In genomic region chr6:114272279-114272678, GRCm38 (mm10) we compare ENCODE assay signal across 11 mouse cellular contexts. TPM values are rescaled to one million over a fixed set of nuclear protein-coding genes. Genes with fewer than 3 reads are reported as not detected.
A peak's percentile ranks its signal among the peaks of the same experiment; 100 is the strongest.
DNase-seq lines count a peak whose midpoint lies in the region; ATAC-seq and TF ChIP-seq lines count a peak whose summit lies in the region.
"Had no signal": no experiment of that assay in that cellular context is flagged by ENCODE, and none has a peak within 500 bp of the region (broad histone marks: within the 10 kb centered on the region; RNA-seq: fewer than 3 reads in every experiment).

No protein-coding gene starts in this region.

- no peak for TF ChIP-seq EP300 in heart, adult 2 months (IDR thresholded peaks at IDR 0.05; ENCODE audit: insufficient read depth, low read depth, low read length)

- no peaks in the 10 kb centered on the region for H3K9me3 ChIP-seq in liver, embryonic 11.5 days (ENCODE audit: control insufficient read depth, low read length)
- H3K9me3 ChIP-seq: liver, embryonic 12.5 days had no signal

- H3K36me3 ChIP-seq in heart, adult 2 months (ENCODE audit: control insufficient read depth, insufficient read depth, low read length), result no peaks in the 10 kb centered on the region
- H3K36me3 ChIP-seq in liver, embryonic 11.5 days (ENCODE audit: control insufficient read depth, insufficient read depth, low read length), result no peaks in the 10 kb centered on the region
- H3K36me3 ChIP-seq: G1E; liver, embryonic 12.5 days had no signal

- H3K4me2 ChIP-seq in liver, embryonic 11.5 days, result no peak overlapping the region
- H3K4me2 ChIP-seq: liver, embryonic 12.5 days had no signal

- peak; percentile 56 for DNase-seq in layer of hippocampus, adult 11-12 months (ENCODE audit: low spot score)
- no peak for DNase-seq in layer of hippocampus, postnatal 25 days (ENCODE audit: extremely low spot score in 1 of 2, low spot score in 1 of 2)
- peak; percentile 4 for DNase-seq in urinary bladder, postnatal 14 days (ENCODE audit: low spot score)
- DNase-seq in urinary bladder, postnatal 25 days (ENCODE audit: low spot score), result no peak
- DNase-seq in heart, adult 2 months, result peak; percentile 59 to 61
- no peak for DNase-seq in embryo, embryonic 10.5 days (ENCODE audit: low spot score)
- no peak for DNase-seq in liver, embryonic 11.5 days (ENCODE audit: low spot score)
- no peak for DNase-seq in spleen, postnatal 36 days (ENCODE audit: low spot score in 2 of 2)

- TF ChIP-seq CTCF in heart, adult 2 months (IDR thresholded peaks at IDR 0.05), result no peak

- no peaks in the 10 kb centered on the region for H3K4me1 ChIP-seq in heart, adult 2 months (ENCODE audit: control insufficient read depth, insufficient read depth, low read length)
- H3K4me1 ChIP-seq in liver, embryonic 11.5 days (replicated peaks; ENCODE audit: control insufficient read depth, insufficient read depth, low read length), result no peaks in the 10 kb centered on the region
- H3K4me1 ChIP-seq: liver, embryonic 12.5 days had no signal

- H3K27me3 ChIP-seq in heart, adult 2 months (ENCODE audit: control insufficient read depth, insufficient read depth, low read length), result no peaks in the 10 kb centered on the region; the same call in 1 of the 2 replicates
- H3K27me3 ChIP-seq in liver, embryonic 11.5 days (replicated peaks; ENCODE audit: control insufficient read depth, insufficient read depth, low read length), result peaks cover 3% of the 10 kb centered on the region

- 42% methylated on average over 15 of the region's 15 CpGs for WGBS in heart, adult 2 months
- WGBS in liver, embryonic 11.5 days, result 75% methylated on average over 15 of the region's 15 CpGs

- H3K9ac ChIP-seq in heart, adult 2 months (ENCODE audit: low read depth, low read length), result no peak overlapping the region
- no peak overlapping the region for H3K9ac ChIP-seq in liver, embryonic 11.5 days (ENCODE audit: low read depth, low read length)
- H3K9ac ChIP-seq: liver, embryonic 12.5 days had no signal

- no peak overlapping the region for H3K4me3 ChIP-seq in heart, adult 2 months
- H3K4me3 ChIP-seq in liver, embryonic 11.5 days (ENCODE audit: low read depth, low read length), result no peak overlapping the region
- H3K4me3 ChIP-seq: liver, embryonic 12.5 days had no signal

- no peak for TF ChIP-seq POLR2A in heart, adult 2 months (IDR thresholded peaks at IDR 0.05; ENCODE audit: insufficient read depth, low read depth, low read length)

- H3K27ac ChIP-seq in heart, adult 2 months, result no peak overlapping the region
- no peak overlapping the region for H3K27ac ChIP-seq in liver, embryonic 11.5 days (ENCODE audit: low read depth, low read length)
- H3K27ac ChIP-seq: liver, embryonic 12.5 days; stomach, postnatal 0 days had no signal

- ATAC-seq in liver, embryonic 11.5 days (replicated peaks; ENCODE audit: low FRiP score), result no peak
- ATAC-seq: liver, embryonic 12.5 days had no signal

- intact Hi-C loops in heart, adult 2 months (cut with DNase I), result no loop called here

- no peaks in the 10 kb centered on the region for H3K79me2 ChIP-seq in heart, adult 2 months (replicated peaks; ENCODE audit: control insufficient read depth, insufficient read depth, low read length)

RNA-seq across cellular contexts. Expression of gene Slc6a1, which starts 10.2 kb away (rescaled TPM):
- 100 to 1,000 TPM; 292 to 295 TPM for total RNA-seq in layer of hippocampus, postnatal 25 days (2021)
- total RNA-seq in heart, adult 2 months (2021), result under 1 TPM; 0.08 to 0.32 TPM
- polyA plus RNA-seq in heart, adult 2 months (2012; rRNA removed), result 0.12 and 0.21 TPM in 2 replicates
- polyA plus RNA-seq in liver, embryonic 11.5 days (2014; fragmentation: Nextera tagmentation; extraction: Ambion mirVana), result 0.05 and 0.08 TPM in 2 replicates
- polyA plus RNA-seq: G1E; liver, embryonic 12.5 days; stomach, postnatal 0 days had no signal

Comparison
In these comparisons a context has a peak if more than half of its experiments do, and no peak if none do; other contexts are left out.
1. DNase-seq: peak in layer of hippocampus, adult 11-12 months (single experiment), urinary bladder, postnatal 14 days (single experiment) and heart, adult 2 months (2 of 2); none in layer of hippocampus, postnatal 25 days (0 of 2), urinary bladder, postnatal 25 days (single experiment), embryo, embryonic 10.5 days (single experiment), liver, embryonic 11.5 days (single experiment) and spleen, postnatal 36 days (0 of 2).
2. RNA of gene Slc6a1, which starts 10.2 kb away (total RNA-seq): 292 to 295 TPM in layer of hippocampus, postnatal 25 days; 0.08 to 0.32 TPM in heart, adult 2 months; every median in the first group is over 100 times any median in the second.